Mouse (Mus musculus) adrenal gland, adult (tissue): ENCODE data around the gene P2rx2.

Experiments used
- DNase-seq, 2 experiments: peaks; one replicate each; pipeline ENCODE4 v3.0.0; 2022 to 2023; ENCODE audit warnings: low spot score in 1 of 2; ENCODE audit not compliant: inconsistent age in 2 of 2

The P2rx2 gene

GRCm38 (mm10) chr5:110338792-110339191, 4.2 kb downstream of the P2rx2 start:
- no peak for DNase-seq

DNA sequence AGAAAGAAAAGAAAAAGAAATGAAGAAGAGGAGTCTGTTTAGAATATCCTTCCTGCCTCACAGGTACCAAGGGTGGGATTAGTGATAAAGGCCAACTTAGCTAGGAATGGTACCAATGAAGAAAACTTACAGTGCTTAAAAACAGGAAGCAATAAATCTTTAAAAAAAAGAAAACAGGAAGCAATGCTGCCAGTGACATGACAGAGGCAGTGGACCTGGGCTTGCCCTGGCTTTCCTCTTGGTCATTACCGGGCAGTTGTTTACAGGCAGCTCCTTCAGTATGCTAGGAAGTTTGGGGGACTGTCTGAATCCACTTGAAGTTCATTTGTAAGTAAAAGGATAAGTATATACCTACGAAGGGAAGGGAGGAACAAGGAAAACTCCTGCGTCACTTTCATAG, 12.5 kb downstream of the P2rx2 start:
- no peak for DNase-seq

DNA sequence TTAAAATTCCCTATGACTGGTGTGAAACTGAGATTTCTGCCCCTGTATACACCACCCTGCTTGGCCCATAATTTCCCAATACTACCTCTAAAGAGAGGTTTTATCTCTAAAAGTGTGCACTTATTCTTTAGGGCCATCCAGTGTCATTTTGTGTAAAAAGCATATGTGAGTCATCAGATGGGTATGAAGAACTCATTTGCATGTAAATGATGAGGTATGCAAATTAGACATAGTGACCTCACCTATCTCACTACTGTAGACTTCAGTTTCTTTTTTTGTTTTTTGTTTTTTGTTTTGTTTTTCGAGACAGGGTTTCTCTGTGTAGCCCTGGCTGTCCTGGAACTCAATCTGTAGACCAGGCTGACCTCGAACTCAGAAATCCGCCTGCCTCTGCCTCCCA, 29.9 kb downstream of the P2rx2 start:
- no peak for DNase-seq

DNA sequence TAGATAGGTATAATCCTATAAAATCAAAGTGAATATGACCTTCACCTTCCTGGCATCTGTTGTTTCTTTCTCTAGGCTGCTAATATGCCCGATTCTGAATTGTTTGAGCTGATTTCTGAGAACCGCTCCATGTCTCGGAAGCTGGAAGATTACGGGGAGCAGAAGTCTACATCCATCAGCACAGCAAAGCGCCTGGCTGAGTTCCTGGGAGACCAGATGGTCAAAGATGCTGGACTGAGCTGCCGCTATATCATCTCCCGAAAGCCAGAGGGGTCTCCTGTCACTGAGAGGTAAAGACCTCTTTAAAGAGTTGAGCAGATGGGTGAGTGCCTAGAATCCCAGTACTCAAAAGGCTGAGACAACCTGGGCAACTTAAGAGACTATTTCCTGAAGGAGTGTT, 34.2 kb downstream of the P2rx2 start:
- DNase-seq, result no peak

DNA sequence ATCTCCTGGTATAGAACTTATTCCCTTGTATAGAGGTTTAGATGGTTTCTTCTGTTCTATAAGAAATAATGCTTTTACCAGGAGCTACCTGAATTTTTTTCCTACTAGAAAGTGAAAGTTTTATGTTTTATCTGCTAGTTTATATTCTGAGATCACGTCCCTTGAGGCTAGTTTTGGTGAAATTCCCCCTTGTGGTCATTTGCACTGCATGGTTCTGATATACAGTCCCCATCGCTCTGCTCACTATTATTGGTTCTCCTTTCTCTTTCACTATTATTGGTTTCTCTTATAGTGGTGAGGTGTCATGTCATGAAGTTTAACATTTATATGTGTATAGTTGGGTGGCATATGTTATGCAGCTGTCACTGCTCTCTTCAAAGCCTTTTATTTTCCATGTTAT, 42.4 kb downstream of the P2rx2 start:
- DNase-seq, result no peak

GRCm38 (mm10) chr5:110296637-110297036, 46.4 kb downstream of the P2rx2 start:
- DNase-seq, result no peak

- DNase-seq, result no peak
Measured at GRCm38 (mm10) chr5:110291649-110292048, 51.4 kb downstream of the P2rx2 start.
